Mouse (Mus musculus) lung, embryonic 14.5 days (tissue): ENCODE measurements at regions not wholly inside any gene's neighbourhood (a gene's known extent, or its start where the extent isn't known, plus 50 kb on each side); places are given as distances from the start of the nearest gene placed in this dataset.

Source experiments
- ATAC-seq: fragments of 200-750 bp; cut with Nextera tagmentation; 2 replicates; pipeline ENCODE4 v1.8.0; 2017; ENCODE audit warnings: mild to moderate bottlenecking, moderate TSS enrichment, moderate library complexity; ENCODE audit not compliant: insufficient read depth
- DNase-seq: peaks from one replicate; pipeline ENCODE4 v3.0.0-alpha.2; 2015
- H3K27ac ChIP-seq: fragments of 300-500 bp; sonication (generic); 2 replicates; pipeline ENCODE4 v1.5.1; 2014; ENCODE audit warnings: low read depth, mild to moderate bottlenecking, moderate library complexity
- H3K27me3 ChIP-seq: fragments of 300-500 bp; sonication (generic); 2 replicates; pipeline ENCODE4 v1.6.1; 2014; ENCODE audit warnings: low read length, control low read depth; ENCODE audit not compliant: insufficient read depth
- H3K36me3 ChIP-seq: fragments of 300-500 bp; sonication (generic); 2 replicates; pipeline ENCODE4 v1.6.1; 2014; ENCODE audit warnings: control low read depth; ENCODE audit not compliant: insufficient read depth
- H3K4me1 ChIP-seq: fragments of 300-500 bp; sonication (generic); 2 replicates; pipeline ENCODE4 v1.6.1; 2014; ENCODE audit warnings: antibody characterized with exemption, control low read depth; ENCODE audit not compliant: insufficient read depth
- H3K4me2 ChIP-seq: fragments of 300-500 bp; sonication (generic); 2 replicates; pipeline ENCODE4 v1.6.1; 2014; ENCODE audit warnings: mild to moderate bottlenecking
- H3K4me3 ChIP-seq: fragments of 300-500 bp; sonication (generic); 2 replicates; pipeline ENCODE4 v1.5.1; 2014; ENCODE audit warnings: low read depth, low read length
- H3K9ac ChIP-seq: fragments of 300-500 bp; sonication (generic); 2 replicates; pipeline ENCODE4 v1.6.1; 2014
- H3K9me3 ChIP-seq: fragments of 300-500 bp; sonication (generic); 2 replicates; pipeline ENCODE4 v1.6.1; 2016; ENCODE audit warnings: low read depth, low read length, control low read depth
- CTCF ChIP-seq: IDR thresholded peaks from 2 replicates; pipeline ENCODE4 v1.5.1; 2016; ENCODE audit warnings: antibody characterized with exemption, low read depth
- WGBS: fragments of 180-500 bp; shearing (Covaris S2); extraction: QIAGEN DNeasy Blood & Tissue Kit; methylation state at CpG from one replicate; pipeline ENCODE4 v1.1.7; 2014; 5-methylcytosine and 5-hydroxymethylcytosine counted together

DNA sequence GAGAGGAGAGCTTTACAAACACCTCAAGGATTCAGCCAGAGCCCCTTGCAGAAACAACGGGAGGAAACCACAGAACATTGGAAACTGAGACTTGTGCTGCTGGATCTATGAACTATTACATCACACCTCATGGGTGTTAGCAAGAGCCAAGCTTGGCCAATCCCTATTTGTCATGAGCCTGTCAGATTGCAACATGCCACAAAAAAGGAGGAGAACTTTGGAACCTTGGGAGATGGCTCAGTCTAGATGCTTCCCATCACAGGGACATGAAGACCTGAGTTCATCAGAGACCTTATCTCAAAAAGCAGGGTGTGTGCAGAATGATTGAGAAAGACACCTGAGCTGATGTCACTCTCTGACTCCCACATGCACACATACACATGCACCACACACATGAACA lies 68.3 kb upstream of the Onecut1 start:
- no peak for TF ChIP-seq CTCF
- H3K4me2 ChIP-seq = no peak overlapping the region
- no peak for DNase-seq
- no peaks in the 10 kb centered on the region for H3K9me3 ChIP-seq
- H3K9ac ChIP-seq = no peak overlapping the region
- H3K4me3 ChIP-seq = no peak overlapping the region
- H3K27ac ChIP-seq = no peak overlapping the region
- no peak for ATAC-seq
- no peaks in the 10 kb centered on the region for H3K36me3 ChIP-seq
- H3K4me1 ChIP-seq = no peaks in the 10 kb centered on the region
- no peaks in the 10 kb centered on the region for H3K27me3 ChIP-seq
- 65% methylated on average over 1 of the region's 1 CpGs for WGBS

DNA sequence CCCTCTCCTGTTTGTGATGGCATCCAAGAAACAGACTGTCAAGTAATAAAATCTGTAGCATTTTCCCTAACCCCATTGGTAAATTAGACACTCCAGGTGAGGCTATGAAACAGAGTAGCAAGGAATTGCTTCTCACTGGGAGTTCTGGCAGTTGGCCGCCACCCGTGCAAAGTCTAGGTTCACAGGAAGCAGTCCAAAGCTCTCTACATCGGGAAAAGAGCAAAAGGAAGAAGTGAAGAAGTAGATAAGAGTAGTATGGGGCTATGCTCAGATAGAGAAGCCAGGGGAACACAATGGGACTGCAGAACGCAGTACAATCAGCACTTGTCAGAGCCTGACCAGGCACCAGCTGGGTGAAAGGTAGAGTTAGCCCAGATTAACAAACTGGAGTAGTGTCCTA lies 65.7 kb upstream of the Onecut1 start:
- TF ChIP-seq CTCF = no peak
- Histone ChIP-seq H3K4me1 (no peaks in the 10 kb centered on the region), H3K27ac (no peak overlapping the region), H3K9me3 (no peaks in the 10 kb centered on the region), H3K4me3 (no peak overlapping the region), H3K4me2 (no peak overlapping the region), H3K27me3 (no peaks in the 10 kb centered on the region), H3K9ac (no peak overlapping the region), H3K36me3 (no peaks in the 10 kb centered on the region)
- no peak for ATAC-seq
- 75% methylated on average over 4 of the region's 4 CpGs for WGBS
- DNase-seq = no peak

DNA sequence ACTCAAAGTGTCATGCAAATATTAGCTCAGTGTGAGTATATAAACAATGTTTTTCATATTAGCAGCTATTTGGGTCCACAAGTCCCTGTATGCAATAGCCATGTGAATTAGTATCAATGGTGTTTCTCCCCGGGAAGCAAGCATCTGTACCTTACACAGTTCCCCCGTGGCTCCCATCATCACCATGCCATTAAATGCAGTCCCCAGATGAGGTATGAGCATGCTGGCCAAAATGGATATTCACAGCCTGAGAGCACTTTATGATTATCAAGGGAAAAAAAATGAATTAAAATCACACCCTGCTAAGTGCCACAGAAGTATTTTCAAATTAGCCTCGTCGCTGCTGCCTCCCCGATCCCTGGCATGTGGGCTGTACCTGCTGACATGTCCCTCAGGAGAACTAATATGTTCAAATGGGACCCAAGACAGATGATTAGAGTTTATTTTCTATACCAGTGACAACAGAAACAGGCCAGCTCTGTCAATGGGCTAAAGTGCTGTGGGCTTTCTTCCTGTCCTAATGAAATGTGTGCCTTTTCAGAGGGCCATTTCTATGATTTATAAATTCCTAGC lies 64.4 kb upstream of the Onecut1 start:
- H3K4me3 ChIP-seq = no peak overlapping the region
- H3K9ac ChIP-seq = no peak overlapping the region
- no peak for TF ChIP-seq CTCF
- no peak overlapping the region for H3K4me2 ChIP-seq
- WGBS = 78% methylated on average over 5 of the region's 5 CpGs
- no peaks in the 10 kb centered on the region for H3K9me3 ChIP-seq
- H3K27ac ChIP-seq = no peak overlapping the region
- no peaks in the 10 kb centered on the region for H3K4me1 ChIP-seq
- ATAC-seq (no peak), DNase-seq (no peak)
- no peaks in the 10 kb centered on the region for H3K27me3 ChIP-seq
- H3K36me3 ChIP-seq = no peaks in the 10 kb centered on the region

DNA sequence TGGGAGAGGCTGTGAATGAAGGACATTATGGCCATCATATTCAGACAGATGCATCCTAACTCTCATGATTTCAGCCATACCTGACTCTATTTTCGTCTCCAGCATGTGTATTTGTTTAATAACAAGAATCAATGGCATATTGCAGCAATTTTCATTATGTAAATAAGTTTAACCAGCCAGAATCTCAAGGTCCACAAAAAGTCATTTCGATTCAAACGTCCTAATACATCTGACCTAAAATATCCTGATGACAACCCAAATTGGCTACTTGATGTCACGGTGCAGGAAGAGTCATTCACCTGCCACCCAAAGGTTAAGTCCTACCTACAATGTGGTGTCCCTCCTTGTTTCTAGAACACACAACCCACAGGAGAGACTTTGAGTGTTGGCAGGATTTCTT lies 60.6 kb upstream of the Onecut1 start:
- TF ChIP-seq CTCF = no peak

DNA sequence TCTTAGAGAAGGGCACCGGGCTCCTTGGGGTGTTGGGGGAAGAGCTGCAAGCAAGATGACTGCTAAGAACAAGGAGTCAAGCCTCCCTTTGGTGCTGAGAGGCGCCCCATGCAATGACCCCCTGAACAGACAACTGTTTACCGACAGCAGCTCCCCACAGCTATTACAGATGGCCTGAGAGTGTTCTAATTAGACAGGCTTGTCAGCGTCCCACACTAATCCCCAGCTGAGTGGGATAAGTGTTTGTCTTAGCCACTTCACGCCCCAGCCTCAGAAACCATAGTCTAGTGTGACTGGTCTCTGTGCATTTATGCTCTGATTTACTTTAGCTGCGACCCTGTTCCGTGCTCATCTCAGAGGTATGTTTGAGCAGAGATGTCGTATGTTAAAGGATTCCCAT lies 50.3 kb upstream of the Onecut1 start:
- no peak for ATAC-seq
- Histone ChIP-seq H3K27ac (no peak overlapping the region), H3K4me2 (no peak overlapping the region), H3K4me3 (no peak overlapping the region), H3K4me1 (no peaks in the 10 kb centered on the region), H3K27me3 (no peaks in the 10 kb centered on the region), H3K9ac (no peak overlapping the region), H3K9me3 (no peaks in the 10 kb centered on the region), H3K36me3 (no peaks in the 10 kb centered on the region)
- 15% methylated on average over 8 of the region's 8 CpGs for WGBS
- DNase-seq = no peak
- no peak for TF ChIP-seq CTCF

More for the DNA sequence above, 60.6 kb upstream of the Onecut1 start:
- Histone ChIP-seq H3K27ac (no peak overlapping the region), H3K4me1 (no peaks in the 10 kb centered on the region), H3K27me3 (no peaks in the 10 kb centered on the region), H3K4me3 (no peak overlapping the region), H3K9me3 (no peaks in the 10 kb centered on the region), H3K9ac (no peak overlapping the region), H3K36me3 (no peaks in the 10 kb centered on the region), H3K4me2 (no peak overlapping the region)
- ATAC-seq = no peak
- WGBS = 72% methylated on average over 4 of the region's 4 CpGs
- no peak for DNase-seq
